Mouse (Mus musculus) erythroblast, embryonic 14.5 days (primary cell): ENCODE results near the gene Dhrs7c.

Experiments used
- GATA1 ChIP-seq: IDR thresholded peaks from 2 replicates; pipeline ENCODE4 v1.6.1; 2012; ENCODE audit warnings: low read length, inconsistent platforms, mixed read lengths
- TAL1 ChIP-seq: IDR thresholded peaks from 3 replicates; pipeline ENCODE4 v1.6.1; 2012; ENCODE audit warnings: low read length, inconsistent platforms, mixed read lengths

GRCm38 (mm10) chr11:67757373-67758167, 40.4 kb upstream of the Dhrs7c start:
- TF ChIP-seq TAL1, result no peak
- TF ChIP-seq GATA1, result no peak
